Mouse (Mus musculus): ENCODE measurements at regions not wholly inside any gene's neighbourhood (a gene's known extent, or its start where the extent isn't known, plus 50 kb on each side); places are given as distances from the start of the nearest gene placed in this dataset.
A peak's percentile ranks its signal among the peaks of the same experiment; 100 is the strongest.

- DNase-seq (ENCODE audit: extremely low read depth, low read depth, low spot score), result no peak
Measured at GRCm38 (mm10) chr12:16477572-16477971, 133.2 kb downstream of the Lpin1 start.

GRCm38 (mm10) chr12:16474361-16475080 is 136.2 kb downstream of the Lpin1 start:
- no peak for DNase-seq (ENCODE audit: extremely low read depth, low read depth, low spot score)

GRCm38 (mm10) chr12:16457419-16457818 is 153.3 kb downstream of the Lpin1 start:
- no peak for DNase-seq (ENCODE audit: extremely low read depth, low read depth, low spot score)

GRCm38 (mm10) chr12:16450771-16451435 is 159.9 kb downstream of the Lpin1 start:
- DNase-seq (ENCODE audit: extremely low read depth, low read depth, low spot score), result peak; percentile 18

GRCm38 (mm10) chr12:16438717-16439116 is 172.0 kb downstream of the Lpin1 start:
- DNase-seq (ENCODE audit: extremely low read depth, low read depth, low spot score), result no peak

- no peak for DNase-seq (ENCODE audit: extremely low read depth, low read depth, low spot score)
Measured at GRCm38 (mm10) chr12:16436961-16437360, 173.8 kb downstream of the Lpin1 start.

- DNase-seq (ENCODE audit: extremely low read depth, low read depth, low spot score), result peak; percentile 76
Measured at GRCm38 (mm10) chr12:16436255-16436654, 174.5 kb downstream of the Lpin1 start.

GRCm38 (mm10) chr12:16434739-16435138 is 176.0 kb downstream of the Lpin1 start:
- no peak for DNase-seq (ENCODE audit: extremely low read depth, low read depth, low spot score)

- no peak for DNase-seq (ENCODE audit: extremely low read depth, low read depth, low spot score)
Measured at GRCm38 (mm10) chr12:16434225-16434624, 176.5 kb downstream of the Lpin1 start.

- DNase-seq (ENCODE audit: extremely low read depth, low read depth, low spot score), result no peak
Measured at GRCm38 (mm10) chr12:16425980-16426379, 184.8 kb downstream of the Lpin1 start.

GRCm38 (mm10) chr12:16424526-16424925 is 186.2 kb downstream of the Lpin1 start:
- no peak for DNase-seq (ENCODE audit: extremely low read depth, low read depth, low spot score)

GRCm38 (mm10) chr12:16395720-16396119 is 215.0 kb downstream of the Lpin1 start:
- DNase-seq (ENCODE audit: extremely low read depth, low read depth, low spot score), result no peak

GRCm38 (mm10) chr12:16392851-16393250 is 217.9 kb downstream of the Lpin1 start:
- DNase-seq (ENCODE audit: extremely low read depth, low read depth, low spot score), result no peak

- DNase-seq (ENCODE audit: extremely low read depth, low read depth, low spot score), result no peak
Measured at GRCm38 (mm10) chr12:16391630-16392269, 219.0 kb downstream of the Lpin1 start.

GRCm38 (mm10) chr12:16391163-16391562 is 219.6 kb downstream of the Lpin1 start:
- no peak for DNase-seq (ENCODE audit: extremely low read depth, low read depth, low spot score)

- DNase-seq (ENCODE audit: extremely low read depth, low read depth, low spot score), result no peak
Measured at GRCm38 (mm10) chr12:16387035-16387434, 223.7 kb downstream of the Lpin1 start.

GRCm38 (mm10) chr12:16384396-16384795 is 226.4 kb downstream of the Lpin1 start:
- no peak for DNase-seq (ENCODE audit: extremely low read depth, low read depth, low spot score)

GRCm38 (mm10) chr12:16383499-16383935 is 227.2 kb downstream of the Lpin1 start:
- DNase-seq (ENCODE audit: extremely low read depth, low read depth, low spot score), result no peak

GRCm38 (mm10) chr12:16382417-16382988 is 228.3 kb downstream of the Lpin1 start:
- DNase-seq (ENCODE audit: extremely low read depth, low read depth, low spot score), result no peak

GRCm38 (mm10) chr12:16381026-16381425 is 229.7 kb downstream of the Lpin1 start:
- DNase-seq (ENCODE audit: extremely low read depth, low read depth, low spot score), result no peak

- DNase-seq (ENCODE audit: extremely low read depth, low read depth, low spot score), result no peak
Measured at GRCm38 (mm10) chr12:16380346-16380745, 230.4 kb downstream of the Lpin1 start.

GRCm38 (mm10) chr12:16379415-16379814 is 231.4 kb downstream of the Lpin1 start:
- no peak for DNase-seq (ENCODE audit: extremely low read depth, low read depth, low spot score)
